Mouse (Mus musculus) G1E-ER4 (cell line): ENCODE data around the gene Znrf2. TPM values are rescaled to one million over a fixed set of nuclear protein-coding genes. Genes with fewer than 3 reads are reported as not detected.

Experiments
- GATA1 ChIP-seq: IDR thresholded peaks from one replicate; pipeline ENCODE4 v1.8.0; 2012; ENCODE audit warnings: low read length, inconsistent platforms
- polyA plus RNA-seq: library from polyadenylated mRNA; stranded (reverse); fragments of >175 nt; gene quantifications from 2 replicates; pipeline ENCODE4 v1.2.3, GENCODE M21; 2012

Znrf2 gene
- polyA plus RNA-seq, 1 experiment = 31.3 TPM

- no peak for TF ChIP-seq GATA1
These were observed 21.7 kb upstream of the Znrf2 start for GRCm38 (mm10) chr6:54794991-54795390.

- TF ChIP-seq GATA1 = no peak
These were observed 20.7 kb upstream of the Znrf2 start for GRCm38 (mm10) chr6:54795971-54796370.

- no peak for TF ChIP-seq GATA1
These were observed 14.4 kb upstream of the Znrf2 start for GRCm38 (mm10) chr6:54802348-54802747.

- no peak for TF ChIP-seq GATA1
These were observed 12.5 kb upstream of the Znrf2 start for GRCm38 (mm10) chr6:54804066-54804864.

- TF ChIP-seq GATA1 = no peak
These were observed 10.9 kb upstream of the Znrf2 start for GRCm38 (mm10) chr6:54805779-54806178.

- TF ChIP-seq GATA1 = no peak
These were observed 7.0 kb upstream of the Znrf2 start for GRCm38 (mm10) chr6:54809531-54810313.

GRCm38 (mm10) chr6:54810314-54810646 lies 6.4 kb upstream of the Znrf2 start:
- TF ChIP-seq GATA1 = no peak

- no peak for TF ChIP-seq GATA1
These were observed 5.0 kb upstream of the Znrf2 start for GRCm38 (mm10) chr6:54811546-54812250.

GRCm38 (mm10) chr6:54812276-54812675 lies 4.4 kb upstream of the Znrf2 start:
- TF ChIP-seq GATA1 = no peak

- no peak for TF ChIP-seq GATA1
These were observed 1.1 kb upstream of the Znrf2 start for GRCm38 (mm10) chr6:54815428-54816130.

GRCm38 (mm10) chr6:54817266-54817767 lies 601 bp downstream of the Znrf2 start:
- TF ChIP-seq GATA1 = no peak

GRCm38 (mm10) chr6:54818389-54818788 lies 1.7 kb downstream of the Znrf2 start:
- TF ChIP-seq GATA1 = no peak

- no peak for TF ChIP-seq GATA1
These were observed 2.6 kb downstream of the Znrf2 start for GRCm38 (mm10) chr6:54819272-54819671.

- no peak for TF ChIP-seq GATA1
These were observed 3.0 kb downstream of the Znrf2 start for GRCm38 (mm10) chr6:54819746-54820145.

- TF ChIP-seq GATA1 = no peak
These were observed 5.6 kb downstream of the Znrf2 start for GRCm38 (mm10) chr6:54822348-54822747.
